Mouse (Mus musculus) thymus, adult 2 months (tissue): ENCODE measurements around the gene Gtf2h2.

Experiments used
- CTCF ChIP-seq: fragments of 200-500 bp; IDR thresholded peaks from 2 replicates; pipeline ENCODE4 v1.5.1; 2012; ENCODE audit warnings: mild to moderate bottlenecking, control low read depth, low read length, moderate library complexity, borderline replicate concordance; ENCODE audit not compliant: control insufficient read depth, poor library complexity, insufficient read depth; ENCODE audit errors: extremely low read depth
- POLR2A ChIP-seq: fragments of 200-500 bp; IDR thresholded peaks from 2 replicates; pipeline ENCODE4 v1.6.1; 2012; ENCODE audit warnings: mild to moderate bottlenecking, low read length, control low read depth, moderate library complexity; ENCODE audit not compliant: control insufficient read depth, poor library complexity, insufficient read depth; ENCODE audit errors: extremely low read depth

DNA sequence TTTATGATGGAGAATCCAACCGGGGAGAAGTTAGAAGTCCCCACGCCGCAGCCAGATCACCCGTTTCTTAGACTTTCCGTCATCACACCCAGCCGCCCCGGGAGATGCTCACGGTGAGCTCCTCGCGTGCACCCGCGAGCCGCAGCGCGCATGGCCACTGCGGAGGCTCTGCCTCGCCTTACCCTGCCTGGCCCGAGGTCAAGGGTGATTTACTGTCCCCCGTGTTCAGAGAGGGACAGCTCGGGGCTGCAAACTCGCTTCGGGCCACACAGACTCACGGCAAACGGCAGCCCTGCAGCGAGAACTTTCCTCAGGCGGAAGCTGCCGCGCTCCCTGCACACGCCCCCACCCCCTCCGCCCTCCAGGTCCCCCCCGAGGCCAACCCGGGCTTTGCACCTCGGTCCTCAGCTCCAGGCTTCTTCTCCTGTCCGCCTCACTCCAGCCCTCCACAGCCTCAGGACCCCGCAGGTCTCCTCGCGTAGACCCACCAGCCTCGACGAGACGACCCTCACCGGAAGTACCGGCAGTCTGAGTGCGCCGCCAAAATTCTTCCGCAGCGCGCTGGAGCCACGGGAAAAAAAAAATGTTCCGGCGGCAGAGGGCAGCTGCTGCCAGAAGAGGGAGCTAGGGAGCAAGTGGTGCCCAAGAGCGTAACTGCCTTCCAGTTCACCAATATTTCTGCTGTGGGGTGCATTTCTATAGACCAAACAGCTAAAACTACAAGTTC, at the start of gene Gtf2h2:
- peak; percentile 36; the same call in 1 of the 2 replicates for TF ChIP-seq POLR2A
- peak; percentile 91 for TF ChIP-seq CTCF
